Mouse (Mus musculus): ENCODE measurements around the gene Cd151.

Gene Cd151

GRCm38 (mm10) chr7:141467230-141468030, at the start of gene Cd151:
Gene Cd151, plus strand, starts transcription at chr7:141467392.
- DNase-seq, result peak; percentile 93

GRCm38 (mm10) chr7:141417731-141418681, 49.2 kb upstream of the Cd151 start:
- no peak for DNase-seq

GRCm38 (mm10) chr7:141418970-141419369, 48.2 kb upstream of the Cd151 start:
- no peak for DNase-seq

- DNase-seq, result no peak
Measured at GRCm38 (mm10) chr7:141420030-141420702, 47.0 kb upstream of the Cd151 start.

- DNase-seq, result no peak
Measured at GRCm38 (mm10) chr7:141423811-141424210, 43.4 kb upstream of the Cd151 start.

GRCm38 (mm10) chr7:141426948-141427730, 40.1 kb upstream of the Cd151 start:
- DNase-seq, result no peak

GRCm38 (mm10) chr7:141428701-141429100, 38.5 kb upstream of the Cd151 start:
- no peak for DNase-seq

GRCm38 (mm10) chr7:141429310-141429709, 37.9 kb upstream of the Cd151 start, which contains the start of gene Cend1:
Gene Cend1, minus strand, starts transcription at chr7:141429491.
- peak; percentile 54 for DNase-seq

GRCm38 (mm10) chr7:141429840-141430584, 37.2 kb upstream of the Cd151 start:
- DNase-seq, result no peak

GRCm38 (mm10) chr7:141430585-141431240, 36.5 kb upstream of the Cd151 start:
- DNase-seq, result no peak

GRCm38 (mm10) chr7:141431434-141432185, 35.6 kb upstream of the Cd151 start:
- no peak for DNase-seq

GRCm38 (mm10) chr7:141432186-141432611, 35.0 kb upstream of the Cd151 start:
- DNase-seq, result peak; percentile 59

- DNase-seq, result peak; percentile 82
Measured at GRCm38 (mm10) chr7:141432741-141433516, 34.3 kb upstream of the Cd151 start.

- no peak for DNase-seq
Measured at GRCm38 (mm10) chr7:141433517-141434400, 33.4 kb upstream of the Cd151 start.

- peak; percentile 54 for DNase-seq
Measured at GRCm38 (mm10) chr7:141434464-141434863, 32.7 kb upstream of the Cd151 start.

GRCm38 (mm10) chr7:141435129-141435855, 31.9 kb upstream of the Cd151 start:
- no peak for DNase-seq

GRCm38 (mm10) chr7:141435856-141436522, 31.2 kb upstream of the Cd151 start:
- DNase-seq, result no peak
